Mouse (Mus musculus) layer of hippocampus, adult 8-10 months (tissue): Measurements from ENCODE around the gene Myl9. TPM values are rescaled to one million over a fixed set of nuclear protein-coding genes. Genes with fewer than 3 reads are reported as not detected.

Experiments
- DNase-seq, 2 experiments: peaks; one replicate each; pipeline ENCODE4 v3.0.0; 2022; ENCODE audit warnings: low spot score in 2 of 2
- total RNA-seq, 4 experiments: library from RNA; stranded (reverse); gene quantifications; 2 replicates each; pipeline ENCODE4 v1.2.4; 2022

Gene Myl9
- total RNA-seq, 4 experiments from 2014 or later = 10.4 to 22.0 (median 16.4) TPM

DNA sequence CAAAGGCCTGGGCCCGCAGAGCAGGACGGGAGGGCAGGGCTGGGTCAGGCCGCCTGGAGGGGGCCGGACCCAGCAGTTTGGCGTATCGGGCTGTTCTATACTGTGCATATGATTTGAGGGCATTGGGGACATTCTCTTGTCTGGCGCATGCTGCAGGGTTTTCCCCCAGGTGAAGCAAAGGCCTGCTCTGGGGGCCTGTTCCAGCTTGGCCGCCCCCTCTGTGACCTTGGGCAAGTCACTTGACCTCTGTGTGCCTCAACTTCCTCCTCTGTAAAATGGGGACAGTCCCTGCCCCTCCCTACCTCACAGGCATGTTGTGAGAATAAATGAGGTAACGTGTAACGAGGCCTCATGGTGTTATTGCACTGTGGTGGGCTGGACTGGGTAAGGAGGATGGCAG, 11.2 kb upstream of the Myl9 start:
- no peak for DNase-seq

DNA sequence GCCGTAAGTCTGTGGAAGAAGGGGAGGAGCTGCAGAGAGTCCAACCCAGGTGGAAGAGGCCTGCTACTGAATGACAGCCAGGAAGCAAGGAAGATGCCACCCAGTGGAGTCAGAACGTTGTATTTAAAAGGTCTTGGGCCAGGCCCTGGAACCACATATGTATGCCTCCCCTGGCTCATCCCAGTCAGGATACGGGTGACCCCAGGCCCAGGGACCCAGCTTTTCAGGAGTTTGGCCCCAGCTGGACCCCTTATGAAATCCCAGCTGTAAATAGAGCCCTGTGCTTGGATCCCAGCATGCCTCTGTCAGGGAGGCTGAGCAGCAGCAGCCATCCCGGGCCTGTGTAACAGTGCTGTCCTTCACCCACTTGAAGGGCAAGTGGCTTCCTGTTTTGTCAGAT, 10.5 kb upstream of the Myl9 start:
- no peak for DNase-seq

DNA sequence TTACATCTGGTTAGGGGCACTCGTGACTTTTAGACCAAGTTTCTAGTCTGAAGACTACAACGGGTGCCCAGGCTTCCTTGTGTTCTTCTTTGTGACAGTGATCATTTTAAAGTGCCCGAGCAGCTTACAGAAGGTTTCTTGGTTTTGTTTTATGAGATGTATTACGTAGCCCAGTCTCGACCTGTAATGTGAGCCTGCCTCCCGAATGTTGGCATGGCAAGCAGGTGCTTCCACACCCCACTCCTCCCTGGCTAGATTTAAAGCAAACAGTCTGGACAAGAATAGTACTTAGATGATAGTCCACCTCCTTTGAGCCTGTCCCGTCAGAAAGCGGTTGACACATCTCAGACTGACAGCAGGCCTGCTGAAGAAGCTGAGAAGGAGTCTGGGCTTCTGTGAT, 9.6 kb upstream of the Myl9 start:
- DNase-seq = no peak

DNA sequence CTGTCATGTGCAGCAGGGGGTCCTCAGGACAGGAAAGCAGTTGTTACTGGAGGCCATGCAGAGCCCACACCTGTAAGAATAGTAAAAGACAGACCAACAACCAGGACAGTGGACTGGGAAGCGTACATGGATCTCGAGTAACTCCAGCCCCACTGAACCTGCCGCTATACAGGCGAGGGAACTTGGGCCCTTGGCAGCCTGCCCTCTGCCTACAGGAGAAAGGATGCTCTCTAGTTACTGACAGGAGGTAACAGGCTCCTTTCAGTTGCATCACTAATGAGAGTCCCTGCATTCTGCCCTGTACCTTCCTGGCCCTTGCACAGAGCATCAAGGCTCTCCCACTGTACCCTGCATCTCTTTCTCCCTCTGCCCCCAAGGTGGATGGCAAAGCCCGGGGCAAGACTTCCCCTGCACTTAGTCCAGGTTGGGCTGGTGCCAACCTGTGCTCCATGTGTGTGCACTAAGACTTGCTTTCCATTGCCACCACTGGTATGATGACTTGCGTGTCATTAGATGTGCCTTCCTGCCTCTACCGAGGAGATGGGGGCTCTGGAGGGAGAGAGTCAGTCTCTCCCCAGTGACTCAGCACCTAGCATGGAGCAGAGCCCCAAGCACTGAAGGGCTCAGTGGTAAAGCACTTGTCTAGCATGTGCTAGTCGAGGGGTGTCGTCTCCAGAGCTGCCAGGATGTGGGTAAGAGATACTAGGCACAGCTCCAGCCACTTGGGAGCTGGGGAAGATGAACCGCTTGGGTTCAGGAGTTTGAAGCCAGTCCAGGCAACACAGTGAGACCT, 8.8 kb upstream of the Myl9 start:
- no peak for DNase-seq

DNA sequence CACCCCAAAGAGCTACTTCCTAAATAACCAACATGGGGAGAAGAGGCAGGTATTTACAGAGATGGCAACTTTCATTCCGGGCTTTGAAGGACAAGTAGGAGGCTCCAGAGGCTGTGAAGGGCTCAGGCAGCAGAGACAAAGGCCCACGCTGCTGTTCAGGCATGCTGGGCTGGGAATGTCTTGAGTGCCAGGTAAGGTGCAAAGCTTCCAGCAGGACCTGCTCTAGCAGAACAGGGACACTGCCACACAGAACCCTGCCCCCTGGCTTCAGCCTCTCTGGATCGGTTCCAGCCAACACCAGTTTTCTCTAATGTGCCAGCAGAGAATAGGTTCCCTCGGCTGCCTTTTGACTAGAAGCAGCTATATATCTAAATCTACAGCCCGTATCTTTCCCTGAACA, 8.1 kb upstream of the Myl9 start:
- DNase-seq = no peak

DNA sequence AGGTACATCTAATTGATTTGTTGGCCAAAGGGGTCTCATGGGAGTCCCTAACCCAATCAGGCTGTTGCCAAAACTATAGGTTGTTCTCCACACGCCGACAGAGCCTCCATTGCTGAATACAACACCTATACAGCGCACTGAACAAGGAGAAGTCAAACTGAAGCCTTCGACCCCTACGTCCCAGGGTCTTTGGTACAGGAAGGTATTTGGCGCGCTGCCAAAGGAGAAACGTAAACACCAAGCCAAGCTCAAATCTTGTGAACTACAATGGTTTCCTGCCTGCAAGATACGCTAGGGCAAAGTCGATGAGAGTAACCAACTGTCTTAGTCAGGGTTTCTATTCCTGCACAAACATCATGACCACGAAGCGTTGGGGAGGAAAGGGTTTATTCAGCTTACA, 5.9 kb upstream of the Myl9 start:
- DNase-seq = no peak

DNA sequence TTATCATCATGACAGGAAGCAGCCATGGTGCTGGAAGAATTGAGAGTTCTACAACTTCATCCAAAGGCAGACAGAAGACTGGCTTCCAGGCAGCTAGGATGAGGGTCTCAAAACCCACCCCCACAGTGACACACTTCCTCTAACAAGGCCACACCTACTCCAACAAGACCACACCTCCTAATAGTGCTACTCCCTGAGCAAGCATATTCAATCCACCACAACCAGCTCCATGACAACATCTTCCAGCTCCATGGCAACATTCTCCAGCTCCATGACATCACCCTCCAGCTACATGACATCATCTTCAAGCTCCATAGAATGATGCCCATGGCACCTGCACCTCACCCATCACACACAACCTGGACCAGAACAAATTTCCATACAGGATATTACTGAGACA, 1.8 kb upstream of the Myl9 start:
- no peak for DNase-seq

DNA sequence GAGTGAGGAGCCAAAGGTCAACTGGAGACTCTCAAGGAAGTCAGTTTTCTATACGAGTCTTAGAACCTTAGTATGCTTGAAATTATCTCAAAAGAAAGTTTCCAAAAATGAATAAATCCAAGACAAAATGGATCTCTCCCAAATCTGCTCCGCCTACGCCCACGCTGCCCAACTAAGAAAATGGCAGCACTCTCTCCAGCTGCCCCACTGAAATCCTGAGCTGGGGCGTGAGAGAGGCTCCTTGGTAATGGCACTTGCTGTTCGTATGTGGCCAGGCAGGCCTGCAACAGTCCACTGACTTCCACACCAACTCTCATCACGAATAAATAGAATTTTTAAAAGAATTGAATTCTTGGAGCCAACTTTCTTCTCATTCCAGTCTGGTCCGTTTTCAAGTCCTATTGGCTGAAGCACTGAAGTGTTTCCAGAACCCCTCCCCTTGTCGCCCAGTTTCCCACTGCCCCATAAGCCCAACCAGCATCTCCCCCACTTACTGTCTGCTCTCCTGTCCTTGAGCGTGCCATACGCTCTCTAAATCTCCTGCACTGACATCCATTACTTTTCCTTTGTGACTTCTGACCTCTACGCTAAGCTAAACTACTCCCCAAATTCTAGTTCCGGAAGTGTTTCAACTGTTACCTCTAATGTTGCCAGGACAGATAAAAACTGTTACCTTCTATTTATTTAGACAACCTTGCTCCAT, 1.0 kb upstream of the Myl9 start:
- no peak for DNase-seq

DNA sequence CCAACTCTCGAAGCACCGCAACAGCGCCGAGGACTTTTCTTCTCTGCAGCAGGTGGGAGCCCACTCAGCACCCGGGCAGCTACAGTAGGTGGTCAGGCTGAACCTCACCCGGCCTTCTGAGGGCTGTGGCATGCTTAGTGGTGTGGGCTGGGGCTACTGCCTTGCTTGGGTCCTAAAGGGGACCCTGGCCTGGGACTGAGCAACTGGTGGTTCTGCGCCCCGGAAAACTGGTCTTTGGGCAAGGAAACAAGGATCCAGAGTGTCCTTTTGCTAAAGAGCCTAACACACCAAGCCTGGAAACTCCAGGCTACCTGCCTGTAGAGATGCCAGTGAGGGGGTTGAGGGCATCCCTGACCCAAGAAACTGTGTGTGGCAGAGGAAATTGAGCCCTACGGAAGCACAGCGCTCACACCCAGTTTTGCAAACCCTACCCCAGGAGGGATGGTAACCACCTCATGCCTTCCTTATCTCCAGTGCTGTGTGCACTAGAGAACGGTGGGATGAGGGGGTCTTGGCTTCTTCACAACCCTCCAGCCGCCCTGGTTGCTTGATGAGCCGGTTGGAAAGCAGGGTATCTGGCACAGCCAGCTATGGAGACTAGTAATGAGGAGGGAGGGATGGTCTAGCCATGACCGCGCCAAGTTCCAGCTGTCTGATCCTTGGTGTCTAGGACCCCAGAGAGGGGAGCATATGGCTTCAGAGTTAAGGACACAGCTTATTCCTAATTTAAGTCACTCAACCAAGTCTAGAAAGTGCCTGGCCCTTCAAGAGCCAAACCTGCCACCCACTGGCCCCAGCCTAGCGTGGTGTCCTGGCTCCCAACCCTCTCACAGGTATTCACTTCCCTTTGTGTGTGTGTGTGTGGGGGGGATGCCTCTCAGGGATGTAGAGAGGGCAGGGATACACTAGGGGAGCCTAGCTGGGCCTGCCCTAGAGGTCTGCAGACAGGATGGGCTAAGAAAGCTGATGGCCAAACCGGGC, 525 bp downstream of the Myl9 start:
- DNase-seq = no peak

DNA sequence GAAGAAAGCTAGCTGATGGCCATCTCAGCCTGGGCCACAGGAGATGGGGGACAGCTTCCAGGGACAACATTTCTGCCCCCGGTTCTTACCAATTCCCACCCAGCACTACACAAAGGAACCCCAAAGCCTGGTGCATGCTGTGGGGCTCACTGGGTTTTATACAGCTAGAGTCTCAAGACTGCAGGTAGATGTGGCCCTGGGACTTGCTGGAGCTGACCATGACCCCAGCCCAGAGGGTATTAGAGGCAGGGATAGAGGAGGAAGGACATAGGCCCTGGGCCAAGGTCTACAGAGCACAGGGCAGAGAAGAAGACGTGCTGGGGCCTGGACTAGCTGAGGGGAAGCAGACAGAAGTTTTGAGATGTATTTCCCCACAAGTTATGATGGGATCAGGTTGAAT, 1.7 kb downstream of the Myl9 start:
- DNase-seq = no peak

DNA sequence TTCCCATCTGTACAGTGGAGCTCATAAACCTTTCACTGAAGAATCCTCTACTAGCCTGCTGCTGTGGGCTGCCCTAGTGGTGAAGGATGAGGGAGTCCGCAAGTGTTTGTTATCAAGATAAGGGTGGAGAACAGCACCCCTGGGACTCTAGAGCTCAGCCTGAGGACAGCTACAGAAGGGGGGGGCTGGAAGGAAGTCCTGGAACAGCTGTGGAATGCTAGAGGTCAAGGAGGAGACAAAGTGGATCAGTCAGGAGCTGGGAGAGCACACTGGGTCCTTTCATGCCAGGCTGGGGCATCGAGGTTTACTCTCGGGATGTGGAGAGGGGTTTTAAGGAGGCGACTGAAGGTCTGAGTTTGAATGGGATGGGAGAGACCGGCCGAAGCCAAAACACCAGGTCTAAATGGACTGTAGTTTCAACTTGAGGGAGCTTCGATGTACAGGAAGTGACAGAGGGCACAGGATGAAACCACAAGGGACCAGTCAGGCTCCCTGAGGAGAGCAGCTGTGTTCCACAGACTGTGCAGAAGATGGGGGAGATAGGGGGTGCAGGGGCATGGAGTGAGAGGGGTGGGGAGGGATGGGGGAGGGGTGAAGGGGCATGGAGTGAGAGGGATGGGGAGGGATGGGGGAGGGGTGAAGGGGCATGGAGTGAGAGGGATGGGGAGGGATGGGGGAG, 2.2 kb downstream of the Myl9 start:
- no peak for DNase-seq

DNA sequence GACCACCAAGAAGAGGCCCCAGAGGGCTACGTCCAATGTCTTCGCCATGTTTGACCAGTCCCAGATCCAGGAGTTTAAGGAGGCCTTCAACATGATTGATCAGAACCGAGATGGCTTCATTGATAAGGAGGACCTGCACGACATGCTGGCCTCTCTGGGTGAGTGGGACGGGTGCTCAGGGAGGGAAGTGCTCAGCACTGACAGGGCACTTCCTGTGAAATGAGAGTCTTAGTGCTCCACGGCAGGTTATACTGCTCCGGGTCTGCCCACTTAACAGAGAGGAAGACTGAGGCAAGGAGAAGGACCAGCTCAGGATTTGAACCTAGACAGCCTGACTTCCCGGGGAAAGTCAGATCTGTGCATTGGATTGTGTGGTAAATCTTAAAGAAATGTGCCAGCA, 3.4 kb downstream of the Myl9 start:
- DNase-seq = no peak

DNA sequence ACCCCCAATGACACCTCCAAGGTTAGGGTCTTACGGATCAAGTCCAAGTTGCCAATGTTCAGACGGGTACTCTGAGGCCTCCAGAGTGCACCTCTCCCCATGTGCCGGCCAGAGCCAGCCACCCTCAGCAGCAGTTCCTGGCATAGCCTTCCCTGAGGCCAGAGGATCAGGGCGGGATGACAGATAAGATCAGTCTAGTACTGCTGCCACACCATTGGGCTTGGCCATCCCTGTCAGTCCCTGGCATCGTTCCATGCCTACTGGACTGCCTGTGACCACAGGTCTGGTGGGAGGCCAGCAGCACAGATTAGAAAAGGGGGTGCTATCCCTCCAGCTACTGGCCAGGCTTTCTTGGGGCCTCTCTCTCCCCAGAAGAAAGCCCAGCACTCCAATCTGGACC, 3.8 kb downstream of the Myl9 start:
- DNase-seq = no peak

DNA sequence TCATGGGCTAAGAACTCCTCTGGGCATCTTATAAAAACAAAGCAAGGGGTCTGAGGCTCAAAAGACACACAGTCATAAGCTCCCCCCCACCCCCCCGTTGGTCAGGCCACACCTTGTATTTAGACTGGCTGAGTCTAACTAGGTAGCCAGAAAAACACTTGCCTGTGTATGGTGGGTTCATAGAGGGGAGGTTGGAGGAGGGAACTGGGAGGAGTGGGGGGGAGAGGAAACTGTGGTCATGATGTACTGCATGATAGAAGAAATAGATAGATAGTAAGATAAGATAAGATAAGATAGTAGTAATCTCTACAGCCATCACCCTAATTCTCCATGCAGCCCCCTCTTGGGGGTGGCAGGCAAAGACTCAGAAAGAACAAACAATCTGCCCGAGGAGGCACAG, 4.3 kb downstream of the Myl9 start:
- DNase-seq = no peak

DNA sequence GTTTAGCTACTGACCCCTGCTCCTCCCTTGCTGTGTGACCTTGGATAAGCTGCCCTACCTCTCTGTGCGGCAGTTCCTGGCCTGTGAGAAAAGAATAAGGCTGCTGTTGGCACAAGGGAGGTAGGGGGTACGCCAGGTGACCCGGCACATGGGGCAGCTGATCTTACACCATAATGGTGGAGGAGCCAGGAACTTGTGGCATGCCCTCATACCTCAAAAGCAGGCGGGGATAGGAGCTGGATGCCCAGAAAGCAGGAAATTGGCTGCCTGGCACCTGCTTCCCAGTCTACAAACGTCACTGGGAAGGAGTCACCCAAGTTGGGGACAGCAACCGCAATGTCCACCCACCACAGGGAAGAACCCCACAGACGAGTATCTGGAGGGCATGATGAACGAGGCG, 4.9 kb downstream of the Myl9 start:
- no peak for DNase-seq

DNA sequence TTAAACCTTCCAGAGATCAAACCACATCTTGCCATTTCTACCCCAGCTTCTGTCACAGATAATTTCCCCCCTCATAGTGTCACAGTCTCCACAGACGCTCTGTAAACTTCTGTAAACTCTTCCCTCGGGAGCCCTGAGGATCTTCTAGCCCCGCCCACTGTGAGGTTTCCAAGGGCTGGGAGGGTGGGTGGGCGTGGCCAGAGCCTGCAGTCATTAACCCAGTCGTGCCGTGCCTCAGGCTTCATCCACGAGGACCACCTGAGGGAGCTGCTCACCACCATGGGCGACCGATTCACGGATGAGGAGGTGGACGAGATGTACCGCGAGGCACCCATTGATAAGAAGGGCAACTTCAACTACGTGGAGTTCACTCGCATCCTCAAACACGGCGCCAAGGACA, 5.5 kb downstream of the Myl9 start:
- DNase-seq = no peak

DNA sequence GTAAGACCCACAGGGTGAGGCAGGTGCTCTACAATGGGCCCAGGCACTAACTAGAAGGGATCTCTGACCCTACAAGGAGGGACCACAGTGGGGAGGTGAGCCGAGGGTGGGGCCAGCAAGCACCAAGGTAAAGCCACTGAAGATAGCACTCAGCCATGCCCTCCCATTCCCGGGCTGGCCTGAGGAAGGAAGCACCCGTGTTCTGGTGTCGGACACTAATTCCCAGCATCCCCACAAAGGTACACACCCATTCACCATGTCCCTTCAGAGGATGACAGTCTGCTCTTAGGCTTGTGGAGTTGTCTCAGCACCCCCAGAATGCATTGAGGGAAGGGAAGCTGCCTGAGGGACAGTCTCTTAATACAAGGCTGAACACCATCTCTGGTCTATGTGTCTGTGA, 6.1 kb downstream of the Myl9 start:
- no peak for DNase-seq

DNA sequence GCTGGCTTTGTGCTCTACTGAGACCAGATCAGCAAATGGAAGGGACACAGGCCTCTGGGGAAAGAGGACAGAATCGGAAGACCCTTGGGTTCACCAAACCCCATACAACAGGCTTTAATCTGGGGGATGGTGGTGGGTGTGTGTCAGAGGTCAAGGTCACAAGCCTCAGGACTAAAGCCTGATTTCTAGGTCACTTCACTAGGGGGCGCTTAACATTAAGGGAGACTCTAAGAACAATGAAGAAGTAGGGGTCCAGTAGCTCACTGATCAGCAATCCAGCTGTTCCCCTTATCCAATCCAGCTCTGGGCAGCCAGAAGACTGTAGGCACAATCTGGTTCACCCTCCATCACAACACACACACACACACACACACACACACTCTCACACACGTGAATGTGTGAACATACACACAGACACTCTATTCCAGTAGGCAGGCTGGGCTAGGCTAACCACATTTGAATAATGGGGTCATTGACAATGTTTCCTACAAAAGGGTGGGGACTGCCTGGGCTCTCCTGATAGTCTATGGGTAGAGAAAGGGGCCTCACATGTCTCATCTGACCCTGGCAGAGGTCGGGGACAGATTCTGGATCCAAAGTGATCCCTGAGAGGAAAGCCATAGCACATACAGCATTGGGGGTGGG, 6.7 kb downstream of the Myl9 start:
- DNase-seq = no peak

DNA sequence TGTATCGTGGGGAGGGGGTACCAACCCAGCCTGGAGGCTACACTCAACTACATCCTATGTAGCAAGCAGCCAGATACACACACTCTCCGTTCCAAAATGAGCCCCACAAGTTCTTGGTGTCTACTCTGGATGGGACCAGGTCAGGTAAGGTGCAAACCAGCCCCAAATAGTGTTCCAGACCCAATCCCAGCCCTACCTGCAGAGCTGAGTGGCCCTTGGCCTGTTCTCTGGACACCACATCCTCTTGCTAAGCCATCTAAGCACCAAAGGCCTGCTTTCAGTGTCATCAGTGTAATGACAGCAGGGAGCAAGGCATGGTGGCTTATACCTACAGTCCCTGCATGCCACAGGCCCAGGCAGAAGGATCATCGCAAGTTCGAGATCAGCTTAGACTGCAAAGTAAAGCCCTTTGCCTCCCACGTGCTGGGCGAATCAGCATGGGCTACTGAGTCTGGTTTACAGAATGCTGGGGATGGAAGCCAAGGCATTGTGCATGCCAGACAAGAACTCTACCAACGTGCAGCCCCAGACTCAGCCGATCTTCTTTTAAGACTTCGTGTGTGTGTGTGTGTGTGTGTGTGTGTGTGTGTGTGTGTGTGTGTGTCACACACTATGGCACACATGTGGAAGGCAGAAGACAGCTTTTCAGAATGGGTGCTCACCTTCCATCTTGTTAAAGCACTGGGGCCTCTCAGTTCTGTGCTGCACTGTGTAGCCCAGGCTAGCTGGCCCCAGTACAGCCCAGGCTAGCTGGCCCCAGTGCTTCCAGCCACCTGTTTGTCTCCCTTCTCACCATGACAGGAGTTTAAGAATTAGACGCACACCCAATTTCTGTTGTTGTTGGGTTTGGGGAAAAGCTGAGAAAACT, 7.5 kb downstream of the Myl9 start:
- DNase-seq = no peak

DNA sequence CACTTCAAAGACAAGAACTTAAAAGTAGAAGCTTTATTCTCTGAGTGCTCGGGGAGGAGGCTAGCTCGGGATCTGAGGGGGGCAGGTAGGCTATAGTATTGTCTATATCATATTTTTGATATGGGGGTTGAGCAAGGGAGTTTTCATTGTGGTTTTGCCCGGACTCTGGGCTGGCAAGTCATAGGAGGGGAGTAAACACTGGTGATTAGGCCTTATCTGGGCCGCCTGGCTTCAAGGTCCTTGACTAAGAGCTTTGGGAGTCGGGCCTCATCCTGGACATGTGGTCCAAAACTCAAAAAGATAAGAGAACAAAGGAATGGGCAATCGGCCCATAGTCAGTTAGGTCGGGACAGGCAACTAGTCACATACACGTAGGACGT, 8.1 kb downstream of the Myl9 start:
- DNase-seq = no peak
